In genomic region chr11:100833466-100833865, GRCm38 (mm10) we compare ENCODE assay signal across 11 mouse cellular contexts. TPM values are rescaled to one million over a fixed set of nuclear protein-coding genes. Genes with fewer than 3 reads are reported as not detected.
DNase-seq lines count a peak whose midpoint lies in the region; ATAC-seq and TF ChIP-seq lines count a peak whose summit lies in the region.
"Had no signal": no experiment of that assay in that cellular context is flagged by ENCODE, and none has a peak within 500 bp of the region (broad histone marks: within the 10 kb centered on the region; RNA-seq: fewer than 3 reads in every experiment).

No protein-coding gene starts in this region.

- H3K9me3 ChIP-seq in kidney, embryonic 16.5 days (ENCODE audit: low read length), result peaks cover 4% of the 10 kb centered on the region; the same call in 1 of the 2 replicates
- no peaks in the 10 kb centered on the region for H3K9me3 ChIP-seq in kidney, postnatal 0 days (replicated peaks; ENCODE audit: low read length)
- H3K9me3 ChIP-seq in embryonic facial prominence, embryonic 10.5 days, result peaks cover 3% of the 10 kb centered on the region

- no peak overlapping the region for H3K4me3 ChIP-seq in kidney, embryonic 16.5 days (ENCODE audit: low read length)
- no peak overlapping the region for H3K4me3 ChIP-seq in kidney, postnatal 0 days (replicated peaks; ENCODE audit: low read depth, low read length)
- H3K4me3 ChIP-seq in embryonic facial prominence, embryonic 10.5 days, result no peak overlapping the region

- no peak overlapping the region for H3K27ac ChIP-seq in kidney, embryonic 16.5 days (ENCODE audit: low read length)
- no peak overlapping the region for H3K27ac ChIP-seq in kidney, postnatal 0 days
- no peak overlapping the region for H3K27ac ChIP-seq in embryonic facial prominence, embryonic 10.5 days (replicated peaks)

- peak; percentile 61 for TF ChIP-seq CTCF in kidney, postnatal 0 days (IDR thresholded peaks at IDR 0.05; ENCODE audit: low read depth)

- H3K36me3 ChIP-seq in kidney, embryonic 16.5 days (ENCODE audit: insufficient read depth, low read length), result no peaks in the 10 kb centered on the region
- no peaks in the 10 kb centered on the region for H3K36me3 ChIP-seq in kidney, postnatal 0 days (ENCODE audit: insufficient read depth, low read length)
- H3K36me3 ChIP-seq in embryonic facial prominence, embryonic 10.5 days (replicated peaks), result 0 out of 2 replicates have a peak, but pooled peaks cover 3% of the 10 kb centered on the region

- no peak for ATAC-seq in kidney, embryonic 16.5 days (ENCODE audit: low FRiP score, low TSS enrichment)
- no peak; the same call in 1 of the 2 replicates for ATAC-seq in kidney, postnatal 0 days (replicated peaks; ENCODE audit: low FRiP score, low read depth)

- no peak overlapping the region for H3K4me2 ChIP-seq in kidney, embryonic 16.5 days (replicated peaks; ENCODE audit: low read depth, low read length)
- H3K4me2 ChIP-seq in kidney, postnatal 0 days (ENCODE audit: low read length), result no peak overlapping the region

- 59% methylated on average over 7 of the region's 7 CpGs for WGBS in kidney, embryonic 16.5 days
- WGBS in kidney, postnatal 0 days, result 57% methylated on average over 7 of the region's 7 CpGs
- 70% methylated on average over 7 of the region's 7 CpGs for WGBS in embryonic facial prominence, embryonic 10.5 days

- no peaks in the 10 kb centered on the region for H3K27me3 ChIP-seq in kidney, embryonic 16.5 days (ENCODE audit: insufficient read depth, low read length)
- no peaks in the 10 kb centered on the region for H3K27me3 ChIP-seq in kidney, postnatal 0 days (ENCODE audit: insufficient read depth, low read length)
- H3K27me3 ChIP-seq in embryonic facial prominence, embryonic 10.5 days (replicated peaks; ENCODE audit: low read depth, poor library complexity, severe bottlenecking), result no peaks in the 10 kb centered on the region

- 0 out of 2 replicates have a peak, but pooled peaks cover 5% of the 10 kb centered on the region for H3K4me1 ChIP-seq in kidney, embryonic 16.5 days (ENCODE audit: insufficient read depth, low read length)
- 0 out of 2 replicates have a peak, but pooled peaks cover 5% of the 10 kb centered on the region for H3K4me1 ChIP-seq in kidney, postnatal 0 days (replicated peaks; ENCODE audit: insufficient read depth, low read length)
- H3K4me1 ChIP-seq in embryonic facial prominence, embryonic 10.5 days, result peaks cover 7% of the 10 kb centered on the region

- peak; percentile 67 for DNase-seq in kidney, adult 9 months
- DNase-seq in 416B (ENCODE audit: low read depth) (peak; percentile 44), ES-CJ7 (ENCODE audit: low read depth, low spot score) (peak; percentile 58)
- DNase-seq in kidney, postnatal 0 days (ENCODE audit: low spot score), result peak; percentile 22
- no peak for DNase-seq in left cerebral cortex, adult 11 months (ENCODE audit: low spot score)
- DNase-seq in adrenal gland, adult 8-10 months, result no peak
- no peak for DNase-seq in embryonic facial prominence, embryonic 10.5 days (ENCODE audit: low spot score)
- DNase-seq: cerebellum, adult 11-12 months; gastrocnemius, postnatal 36 days; right cerebral cortex, postnatal 25 days had no signal

- H3K9ac ChIP-seq in kidney, embryonic 16.5 days (replicated peaks; ENCODE audit: low read length), result no peak overlapping the region
- H3K9ac ChIP-seq in kidney, postnatal 0 days (ENCODE audit: low read depth, low read length), result no peak overlapping the region

RNA-seq across cellular contexts. Expression of gene Stat5b, which starts 17.1 kb away (rescaled TPM):
- 18.7 and 22.5 TPM in 2 replicates for polyA plus RNA-seq in kidney, embryonic 16.5 days (2015; fragmentation: Nextera tagmentation; extraction: Ambion mirVana)
- polyA plus RNA-seq in kidney, postnatal 0 days (2015; fragmentation: Nextera tagmentation; extraction: Ambion mirVana), result 14.4 and 14.6 TPM in 2 replicates
- 10 to 100 TPM; 64.5 to 92.1 (median 73.7) TPM for total RNA-seq in adrenal gland, adult 8-10 months (2022)
- polyA plus RNA-seq in embryonic facial prominence, embryonic 10.5 days (2016; fragmentation: Nextera tagmentation; extraction: Ambion mirVana), result 14.4 and 14.9 TPM in 2 replicates

RNA-seq across cellular contexts. Expression of gene Stat5a, which starts 25.7 kb away (rescaled TPM):
- polyA plus RNA-seq in kidney, embryonic 16.5 days (2015; fragmentation: Nextera tagmentation; extraction: Ambion mirVana), result 3.7 and 4.5 TPM in 2 replicates
- polyA plus RNA-seq in kidney, postnatal 0 days (2015; fragmentation: Nextera tagmentation; extraction: Ambion mirVana), result 4.0 and 4.4 TPM in 2 replicates
- 10 to 100 TPM; 30.6 to 60.4 (median 41.2) TPM for total RNA-seq in adrenal gland, adult 8-10 months (2022)
- polyA plus RNA-seq in embryonic facial prominence, embryonic 10.5 days (2016; fragmentation: Nextera tagmentation; extraction: Ambion mirVana), result 1.7 and 1.9 TPM in 2 replicates

Comparison
In these comparisons a context has a peak if more than half of its experiments do, and no peak if none do; other contexts are left out.
1. DNase-seq: peak in kidney, adult 9 months (single experiment), 416B (single experiment), ES-CJ7 (single experiment) and kidney, postnatal 0 days (single experiment); none in left cerebral cortex, adult 11 months (single experiment), adrenal gland, adult 8-10 months (single experiment) and embryonic facial prominence, embryonic 10.5 days (single experiment).